Mouse (Mus musculus): ENCODE measurements around the gene Ect2.

The Ect2 gene

DNA sequence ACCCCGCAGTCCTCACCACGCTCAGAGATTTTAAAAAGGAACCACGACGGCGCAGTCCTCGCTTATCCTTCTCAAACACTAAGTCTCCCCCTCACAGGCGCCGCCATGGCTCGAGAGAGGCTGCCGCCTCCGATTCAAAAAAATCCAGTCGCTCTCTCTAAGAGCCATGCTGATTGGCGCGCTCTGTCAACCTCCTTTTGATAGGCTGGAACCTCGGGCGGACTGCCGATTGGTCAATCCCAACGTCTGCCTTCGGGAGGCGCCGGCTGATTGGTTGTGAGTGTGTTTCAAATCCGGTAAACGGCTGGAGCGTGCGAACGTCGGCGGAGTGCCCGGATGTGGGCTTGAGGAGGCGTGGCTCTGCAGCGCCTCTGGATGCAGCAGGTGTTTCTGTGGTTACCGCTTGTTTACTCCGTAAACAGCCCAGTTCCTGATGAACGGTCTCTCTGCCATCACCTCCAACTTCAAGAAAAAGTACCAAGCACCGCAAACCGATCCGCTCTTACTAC, at the start of gene Ect2:
Gene Ect2, minus strand, starts transcription at position 178 of the 509 bp plus-strand sequence.
- DNase-seq (ENCODE audit: low spot score in 2 of 2): peak; percentile 98 to 99

DNA sequence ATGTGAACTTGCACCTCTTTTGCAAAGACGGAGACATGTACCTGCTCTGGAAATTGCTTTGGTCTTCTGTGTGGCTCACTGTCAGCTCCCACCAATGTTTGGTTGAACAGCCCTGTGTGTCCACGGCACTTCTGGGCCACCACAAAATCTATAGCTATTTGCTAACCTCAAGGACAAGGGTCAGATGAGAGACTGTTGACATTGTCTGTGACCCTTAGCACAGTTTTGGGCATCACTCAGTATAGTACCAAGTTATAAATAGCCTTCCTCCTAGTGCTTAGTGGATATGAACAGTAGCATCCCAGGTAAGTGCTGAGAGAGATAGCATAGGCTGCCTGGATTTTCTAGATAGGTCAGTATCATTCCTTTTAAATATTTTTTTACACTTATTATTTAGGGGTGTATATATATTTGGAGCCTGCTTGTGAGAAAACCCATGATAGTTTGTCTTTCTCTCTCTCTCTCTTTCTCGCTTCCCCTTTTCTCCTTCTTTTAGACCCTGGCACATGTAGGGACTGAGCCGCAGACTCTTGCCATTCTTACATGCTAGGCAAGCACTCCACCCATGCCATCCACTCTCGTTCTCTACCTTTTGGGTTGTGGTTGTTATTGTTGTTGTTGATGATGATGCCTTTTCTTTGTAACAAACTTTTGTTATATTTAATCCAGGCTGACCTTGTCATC, 48.2 kb upstream of the Ect2 start:
- no peak for DNase-seq (ENCODE audit: low spot score in 2 of 2)

DNA sequence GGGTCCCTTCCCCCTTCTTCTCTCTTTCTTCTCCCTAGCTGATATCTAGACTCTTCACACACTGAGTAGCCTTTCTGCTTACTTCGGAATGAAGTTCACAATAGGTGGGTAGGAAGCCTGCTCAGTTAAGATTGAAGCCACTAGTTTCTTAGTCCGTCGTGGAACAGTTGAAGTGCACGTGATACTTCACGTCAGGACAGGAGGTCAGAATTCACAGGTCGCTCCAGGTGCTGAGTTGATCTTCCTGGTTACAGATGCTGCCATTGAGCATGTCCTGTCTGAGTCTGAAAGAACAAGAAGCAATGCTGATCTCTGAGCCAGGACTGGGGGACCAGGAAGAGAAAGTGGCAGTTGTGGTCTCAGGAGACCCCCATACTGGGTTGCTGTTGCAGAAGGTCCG, 45.4 kb upstream of the Ect2 start:
- DNase-seq (ENCODE audit: low spot score in 2 of 2): no peak

GRCm38 (mm10) chr3:27197816-27198215, 44.1 kb upstream of the Ect2 start:
- no peak for DNase-seq (ENCODE audit: low spot score in 2 of 2)

DNA sequence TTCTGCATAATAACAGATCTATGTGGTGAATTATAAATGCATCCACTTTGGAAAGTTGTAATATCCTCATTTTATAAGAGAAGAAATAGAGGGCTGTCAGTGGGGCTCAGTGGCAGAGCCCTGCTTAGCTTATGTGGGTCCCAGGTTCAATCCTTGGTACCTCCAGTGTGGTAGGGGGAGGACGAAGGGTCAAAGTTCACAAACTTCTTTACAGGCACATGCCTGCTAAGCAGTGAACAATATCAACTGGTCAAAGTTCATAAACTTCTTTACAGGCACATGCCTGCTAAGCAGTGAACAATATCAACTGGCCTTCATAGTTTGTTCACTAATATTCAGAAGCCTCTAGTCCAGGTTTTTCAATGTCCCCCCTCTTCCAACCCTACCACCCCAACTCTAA, 42.9 kb upstream of the Ect2 start:
- no peak for DNase-seq (ENCODE audit: low spot score in 2 of 2)

- DNase-seq (ENCODE audit: low spot score in 2 of 2): no peak
Measured at GRCm38 (mm10) chr3:27195573-27196227, 42.0 kb upstream of the Ect2 start.

- no peak for DNase-seq (ENCODE audit: low spot score in 2 of 2)
Measured at GRCm38 (mm10) chr3:27195153-27195552, 41.5 kb upstream of the Ect2 start.

GRCm38 (mm10) chr3:27193844-27194317, 40.2 kb upstream of the Ect2 start:
- no peak for DNase-seq (ENCODE audit: low spot score in 2 of 2)

DNA sequence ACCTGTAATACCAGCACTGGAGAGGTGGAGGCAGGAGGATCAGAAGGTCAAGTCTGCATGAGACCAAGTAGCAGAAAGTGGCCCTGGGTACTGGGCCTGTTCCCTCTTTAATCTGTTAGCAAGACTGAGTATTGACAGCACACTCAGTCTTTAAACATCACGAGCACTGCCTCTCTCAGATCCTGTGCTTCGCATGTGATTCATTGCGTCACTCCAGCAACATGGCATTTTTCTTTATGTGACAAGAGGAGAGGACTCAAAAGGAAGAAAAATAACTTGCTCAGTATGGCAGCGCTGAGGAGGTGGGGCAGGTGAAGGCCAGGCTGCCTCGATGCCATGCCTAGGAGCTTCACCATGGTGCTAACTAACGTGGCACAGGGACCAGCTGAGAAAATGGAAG, 38.2 kb upstream of the Ect2 start:
- DNase-seq (ENCODE audit: low spot score in 2 of 2): no peak

- DNase-seq (ENCODE audit: low spot score in 2 of 2): no peak
Measured at GRCm38 (mm10) chr3:27190865-27191264, 37.2 kb upstream of the Ect2 start.

GRCm38 (mm10) chr3:27189320-27190261, 35.9 kb upstream of the Ect2 start:
- DNase-seq (ENCODE audit: low spot score in 2 of 2): peak in 1 of 2 experiments; percentile 45

DNA sequence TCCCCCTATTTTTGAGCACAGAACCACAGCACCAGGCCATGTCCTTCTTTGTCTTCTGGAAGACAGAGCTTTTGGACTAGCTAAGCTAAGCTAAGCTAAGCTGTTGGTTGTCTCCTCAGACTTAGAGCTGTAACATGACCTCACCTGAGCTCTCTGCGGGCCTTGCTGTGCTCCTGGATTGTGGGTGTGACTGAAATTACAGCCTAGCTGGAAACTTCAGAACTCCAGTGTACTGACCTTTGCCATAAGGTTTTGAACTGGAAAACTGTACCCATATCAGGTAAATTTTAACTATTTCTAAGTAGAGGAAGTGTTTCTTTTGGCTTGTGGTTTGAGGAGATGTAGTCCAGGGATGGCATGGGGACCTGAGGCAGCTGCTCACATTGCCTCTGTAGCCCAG, 34.7 kb upstream of the Ect2 start:
- DNase-seq (ENCODE audit: low spot score in 2 of 2): no peak

GRCm38 (mm10) chr3:27183601-27184175, 30.0 kb upstream of the Ect2 start:
- DNase-seq (ENCODE audit: low spot score in 2 of 2): peak in 1 of 2 experiments; percentile 11

- peak; percentile 86 to 93 for DNase-seq (ENCODE audit: low spot score in 2 of 2)
Measured at GRCm38 (mm10) chr3:27182733-27183600, 29.3 kb upstream of the Ect2 start, which contains the start of gene Nceh1. Gene Nceh1, plus strand, starts transcription at chr3:27182965.

DNA sequence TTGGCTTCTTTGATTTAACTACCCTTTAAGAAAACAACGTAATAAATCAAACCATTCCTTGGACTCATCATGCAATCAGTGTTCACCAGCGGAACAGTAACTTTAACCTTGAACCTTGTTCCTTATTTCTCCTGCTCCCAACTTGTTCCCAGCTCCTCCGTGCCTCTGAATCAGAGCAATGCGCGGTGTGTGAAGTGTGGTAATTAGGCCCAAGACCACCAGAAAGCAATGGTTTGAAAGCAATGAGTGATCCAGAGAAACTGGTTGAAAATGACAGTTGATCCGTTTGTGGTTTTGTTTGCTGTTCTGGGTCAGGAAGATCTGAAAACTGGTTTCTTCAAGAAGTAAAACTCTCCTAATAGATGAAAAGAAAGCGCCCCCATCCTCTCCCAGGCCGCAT, 26.0 kb upstream of the Ect2 start:
- DNase-seq (ENCODE audit: low spot score in 2 of 2): no peak

DNA sequence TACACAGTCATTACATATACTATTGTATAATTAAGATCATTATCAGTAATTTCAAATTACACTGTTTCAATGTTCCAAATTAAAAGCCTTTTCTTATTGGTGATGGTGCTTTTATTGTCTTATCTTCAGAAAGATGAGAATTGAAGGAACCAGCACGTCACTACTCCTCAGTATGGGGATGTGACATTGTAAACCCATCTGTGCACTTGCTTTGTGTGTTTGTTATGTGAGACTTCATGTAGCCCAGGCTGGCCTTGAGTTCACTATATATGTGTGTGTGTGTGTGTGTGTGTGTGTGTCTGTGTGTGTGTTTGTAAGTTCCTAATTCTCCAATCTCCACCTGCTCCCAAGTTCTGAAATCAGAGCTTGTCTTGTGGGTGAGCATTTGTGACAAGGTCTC, 16.6 kb upstream of the Ect2 start:
- DNase-seq (ENCODE audit: low spot score in 2 of 2): no peak

DNA sequence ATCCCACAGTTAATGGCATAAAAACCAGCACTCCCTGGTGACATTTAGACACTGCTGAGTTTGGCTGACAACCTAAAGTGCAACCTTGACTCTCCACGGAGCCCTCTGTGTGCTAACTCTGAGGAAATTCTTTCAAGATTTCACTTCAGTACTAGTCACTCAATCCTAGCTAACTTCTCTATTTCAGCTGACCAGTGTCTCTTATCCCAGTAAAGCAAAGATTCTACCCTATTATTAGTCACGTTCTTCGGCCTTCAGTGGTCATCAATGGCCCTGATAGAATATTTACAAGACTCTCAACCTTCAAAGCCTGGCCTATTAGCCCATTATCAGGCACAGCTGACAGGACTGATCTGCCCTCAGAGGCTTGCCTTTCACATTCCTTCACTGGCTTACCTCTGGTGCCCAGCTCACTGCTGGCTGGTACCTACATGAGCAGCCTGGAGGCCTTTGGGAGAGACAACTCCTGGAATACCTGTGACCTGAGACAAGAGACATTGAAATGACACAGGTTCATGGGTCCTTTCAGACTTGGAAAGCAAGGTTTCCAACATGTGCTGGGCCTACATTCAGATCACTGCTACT, 11.9 kb upstream of the Ect2 start:
- DNase-seq (ENCODE audit: low spot score in 2 of 2): no peak

GRCm38 (mm10) chr3:27162410-27162804, 8.7 kb upstream of the Ect2 start:
- no peak for DNase-seq (ENCODE audit: low spot score in 2 of 2)

- DNase-seq (ENCODE audit: low spot score in 2 of 2): no peak
Measured at GRCm38 (mm10) chr3:27161645-27162409, 8.1 kb upstream of the Ect2 start.

Data from cerebellum, postnatal 4 days (tissue).